Mouse (Mus musculus) forebrain, embryonic 12.5 days (tissue): ENCODE data around the gene Ssh2. TPM values are rescaled to one million over a fixed set of nuclear protein-coding genes. Genes with fewer than 3 reads are reported as not detected.
A peak's percentile ranks its signal among the peaks of the same experiment; 100 is the strongest.

ENCODE experiments used
- ATAC-seq: fragments of 200-750 bp; cut with Nextera tagmentation; 2 replicates; pipeline ENCODE4 v1.8.0; 2017; ENCODE audit warnings: moderate TSS enrichment; ENCODE audit not compliant: low FRiP score
- H3K27ac ChIP-seq: fragments of 300-500 bp; sonication (generic); 2 replicates; pipeline ENCODE4 v1.5.1; 2016; ENCODE audit warnings: mild to moderate bottlenecking
- H3K27me3 ChIP-seq: fragments of 300-500 bp; sonication (generic); 2 replicates; pipeline ENCODE4 v1.6.1; 2016; ENCODE audit warnings: mild to moderate bottlenecking
- H3K36me3 ChIP-seq: fragments of 300-500 bp; sonication (generic); replicated peaks from 2 replicates; pipeline ENCODE4 v1.6.1; 2016; ENCODE audit warnings: mild to moderate bottlenecking
- H3K4me1 ChIP-seq: fragments of 300-500 bp; sonication (generic); 2 replicates; pipeline ENCODE4 v1.6.1; 2016
- H3K4me2 ChIP-seq: fragments of 300-500 bp; sonication (generic); 2 replicates; pipeline ENCODE4 v1.6.1; 2016; ENCODE audit warnings: mild to moderate bottlenecking, moderate library complexity
- H3K4me3 ChIP-seq: fragments of 300-500 bp; sonication (generic); replicated peaks from 2 replicates; pipeline ENCODE4 v1.5.1; 2016; ENCODE audit warnings: mild to moderate bottlenecking
- H3K9ac ChIP-seq: fragments of 300-500 bp; sonication (generic); 2 replicates; pipeline ENCODE4 v1.6.1; 2016; ENCODE audit warnings: mild to moderate bottlenecking
- H3K9me3 ChIP-seq: fragments of 300-500 bp; sonication (generic); 2 replicates; pipeline ENCODE4 v1.6.1; 2016
- WGBS: fragments of 180-500 bp; shearing (Covaris S2); methylation state at CpG from one replicate; pipeline ENCODE4 v1.1.7; 2016; 5-methylcytosine and 5-hydroxymethylcytosine counted together
- polyA plus RNA-seq: library from polyadenylated mRNA; unstranded; fragments of >200 nt; fragmentation: Nextera tagmentation; extraction: Ambion mirVana; gene quantifications from 2 replicates; pipeline ENCODE4 v1.2.1, GENCODE M21; 2016

The Ssh2 gene
- polyA plus RNA-seq, 1 experiment from 2014 or later, result 19.4 TPM

DNA sequence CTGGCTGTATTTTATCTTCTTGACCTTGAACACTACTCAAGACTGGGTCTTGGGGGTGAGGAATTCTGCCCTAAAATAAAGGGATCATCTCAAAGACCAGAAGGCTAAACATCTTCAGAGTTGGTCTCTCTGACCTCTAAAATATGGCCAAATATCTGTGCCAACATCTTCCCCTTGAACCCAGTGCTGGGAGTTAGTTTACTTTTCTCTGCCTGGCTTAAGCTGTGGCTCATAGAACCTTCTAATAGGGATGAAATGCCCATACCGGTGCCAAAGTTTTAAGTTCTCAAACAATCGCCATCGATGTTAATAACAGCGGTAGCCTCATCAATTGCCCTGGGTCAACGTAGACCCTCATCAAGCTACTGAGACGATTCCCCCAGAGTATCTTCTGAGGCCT is 245.8 kb downstream of the Ssh2 start:
- WGBS, result 6% methylated on average over 6 of the region's 6 CpGs
- H3K36me3 ChIP-seq, result 0 out of 2 replicates have a peak, but pooled peaks cover 5% of the 10 kb centered on the region
- H3K27me3 ChIP-seq, result peaks cover 66% of the 10 kb centered on the region
- peaks cover 15% of the 10 kb centered on the region for H3K4me1 ChIP-seq
- no peak overlapping the region for H3K27ac ChIP-seq
- H3K9me3 ChIP-seq, result no peaks in the 10 kb centered on the region
- H3K4me2 ChIP-seq, result peak overlapping the region; percentile 100
- peak overlapping the region; percentile 61 for H3K9ac ChIP-seq
- no peak for ATAC-seq
- peak overlapping the region; percentile 51 for H3K4me3 ChIP-seq

- no peak within 1 kb of the TSS for H3K27ac ChIP-seq
- peak within 1 kb of the TSS; percentile 61 for H3K9ac ChIP-seq
- 0 out of 2 replicates have a peak, but pooled peaks cover 4% of the 10 kb centered on the region for H3K36me3 ChIP-seq
- H3K4me2 ChIP-seq, result peak within 1 kb of the TSS; percentile 100
- peak; percentile 74 for ATAC-seq
- peaks cover 15% of the 10 kb centered on the region for H3K4me1 ChIP-seq
- H3K27me3 ChIP-seq, result peaks cover 73% of the 10 kb centered on the region
- H3K4me3 ChIP-seq, result peak within 1 kb of the TSS; percentile 51
- H3K9me3 ChIP-seq, result no peaks in the 10 kb centered on the region
- under 1% methylated on average over 63 of the region's 73 CpGs for WGBS
Measured at GRCm38 (mm10) chr11:77462283-77463100, 246.4 kb downstream of the Ssh2 start, which contains the start of gene Coro6. Gene Coro6, plus strand, starts transcription at chr11:77462411.

DNA sequence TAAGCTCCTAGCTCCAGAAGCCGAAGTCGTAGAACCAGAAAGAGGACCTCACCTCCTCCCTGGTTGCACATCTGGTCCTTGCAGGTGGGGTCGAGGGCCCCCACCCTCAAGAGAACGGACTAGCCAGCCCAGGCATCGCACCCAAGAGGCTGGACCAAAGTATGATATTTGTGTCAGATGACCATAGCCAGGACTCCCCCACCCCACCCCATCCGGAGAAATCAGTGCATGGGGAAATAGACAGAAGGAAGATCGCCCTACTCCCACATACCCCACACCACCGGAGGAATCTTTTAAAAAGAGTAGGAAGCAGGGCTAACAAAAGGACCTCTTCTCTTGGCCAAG is 247.0 kb downstream of the Ssh2 start:
- Histone ChIP-seq H3K27me3 (peaks cover 78% of the 10 kb centered on the region), H3K9ac (no peak overlapping the region), H3K36me3 (no peaks in the 10 kb centered on the region), H3K9me3 (no peaks in the 10 kb centered on the region), H3K27ac (no peak overlapping the region), H3K4me1 (peaks cover 21% of the 10 kb centered on the region), H3K4me2 (peak overlapping the region; percentile 100), H3K4me3 (peak overlapping the region; percentile 51; the same call in 1 of the 2 replicates)
- 43% methylated on average over 8 of the region's 8 CpGs for whole genome bisulfite sequencing
- no peak for ATAC-seq

DNA sequence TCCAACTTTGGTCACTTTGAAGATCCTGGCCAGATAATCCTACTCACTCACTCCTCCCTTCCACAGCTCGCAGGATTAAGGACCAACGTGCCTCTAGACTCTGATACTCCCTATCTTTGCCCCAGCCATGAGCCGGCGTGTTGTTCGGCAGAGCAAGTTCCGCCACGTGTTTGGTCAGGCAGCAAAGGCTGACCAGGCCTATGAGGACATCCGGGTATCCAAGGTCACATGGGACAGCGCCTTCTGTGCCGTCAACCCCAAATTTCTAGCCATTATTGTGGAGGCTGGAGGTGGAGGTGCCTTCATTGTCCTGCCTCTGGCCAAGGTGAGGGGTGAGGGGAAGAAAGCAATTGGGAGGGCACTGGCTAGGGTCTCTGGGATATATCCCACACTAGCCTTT is 247.7 kb downstream of the Ssh2 start:
- H3K4me2 ChIP-seq, result no peak overlapping the region
- no peaks in the 10 kb centered on the region for H3K9me3 ChIP-seq
- no peak overlapping the region for H3K4me3 ChIP-seq
- no peak for ATAC-seq
- H3K27me3 ChIP-seq, result peaks cover 85% of the 10 kb centered on the region
- no peaks in the 10 kb centered on the region for H3K36me3 ChIP-seq
- no peak overlapping the region for H3K27ac ChIP-seq
- H3K4me1 ChIP-seq, result peaks cover 21% of the 10 kb centered on the region
- WGBS, result 71% methylated on average over 10 of the region's 10 CpGs
- no peak overlapping the region for H3K9ac ChIP-seq

GRCm38 (mm10) chr11:77464684-77465083 is 248.6 kb downstream of the Ssh2 start:
- peaks cover 89% of the 10 kb centered on the region for H3K27me3 ChIP-seq
- no peak overlapping the region for H3K4me3 ChIP-seq
- H3K4me1 ChIP-seq, result peaks cover 21% of the 10 kb centered on the region
- 64% methylated on average over 4 of the region's 4 CpGs for WGBS
- no peak overlapping the region for H3K9ac ChIP-seq
- H3K9me3 ChIP-seq, result no peaks in the 10 kb centered on the region
- no peak overlapping the region for H3K27ac ChIP-seq
- H3K4me2 ChIP-seq, result no peak overlapping the region
- no peaks in the 10 kb centered on the region for H3K36me3 ChIP-seq
- ATAC-seq, result no peak

- H3K27ac ChIP-seq, result no peak overlapping the region
- peaks cover 1% of the 10 kb centered on the region; the same call in 1 of the 2 replicates for H3K36me3 ChIP-seq
- peaks cover 89% of the 10 kb centered on the region for H3K27me3 ChIP-seq
- WGBS, result 61% methylated on average over 3 of the region's 3 CpGs
- peaks cover 21% of the 10 kb centered on the region for H3K4me1 ChIP-seq
- no peak overlapping the region for H3K4me2 ChIP-seq
- no peak overlapping the region for H3K9ac ChIP-seq
- H3K9me3 ChIP-seq, result no peaks in the 10 kb centered on the region
- ATAC-seq, result no peak
- H3K4me3 ChIP-seq, result no peak overlapping the region
Measured at GRCm38 (mm10) chr11:77465111-77465510, 249.0 kb downstream of the Ssh2 start.

DNA sequence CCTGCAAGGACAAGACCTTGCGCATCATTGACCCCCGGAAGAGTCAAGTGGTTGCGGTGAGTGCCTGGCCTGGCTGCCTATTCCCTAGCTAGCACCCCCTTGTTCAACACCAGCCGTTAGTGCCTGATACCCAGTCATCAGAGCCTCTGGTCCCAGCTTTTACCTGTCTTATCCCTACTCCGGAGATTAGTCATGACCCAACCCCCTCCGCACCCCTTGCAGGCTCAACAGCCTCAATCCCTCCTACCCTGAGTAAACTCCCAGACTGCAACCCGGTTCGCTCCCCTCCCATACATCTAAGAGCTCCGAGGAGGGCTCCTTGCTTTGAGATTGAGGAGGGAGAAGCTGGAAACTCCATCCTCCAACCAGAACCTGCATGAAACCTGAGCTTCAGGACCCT is 250.5 kb downstream of the Ssh2 start:
- ATAC-seq, result no peak
- no peak overlapping the region for H3K27ac ChIP-seq
- peaks cover 21% of the 10 kb centered on the region for H3K4me1 ChIP-seq
- H3K27me3 ChIP-seq, result peaks cover 79% of the 10 kb centered on the region
- H3K4me3 ChIP-seq, result no peak overlapping the region
- 34% methylated on average over 9 of the region's 9 CpGs for WGBS
- no peak overlapping the region for H3K4me2 ChIP-seq
- H3K9me3 ChIP-seq, result no peaks in the 10 kb centered on the region
- H3K36me3 ChIP-seq, result peaks cover 16% of the 10 kb centered on the region
- no peak overlapping the region for H3K9ac ChIP-seq

- H3K4me1 ChIP-seq, result peaks cover 15% of the 10 kb centered on the region
- no peak overlapping the region for H3K9ac ChIP-seq
- no peak overlapping the region for H3K27ac ChIP-seq
- H3K27me3 ChIP-seq, result peaks cover 73% of the 10 kb centered on the region
- no peak overlapping the region for H3K4me3 ChIP-seq
- no peaks in the 10 kb centered on the region for H3K9me3 ChIP-seq
- WGBS, result 5% methylated on average over 25 of the region's 25 CpGs
- ATAC-seq, result no peak; the same call in 1 of the 2 replicates
- peaks cover 22% of the 10 kb centered on the region for H3K36me3 ChIP-seq
- H3K4me2 ChIP-seq, result no peak overlapping the region; the same call in 1 of the 2 replicates
Measured at GRCm38 (mm10) chr11:77467157-77467556, 251.1 kb downstream of the Ssh2 start.

DNA sequence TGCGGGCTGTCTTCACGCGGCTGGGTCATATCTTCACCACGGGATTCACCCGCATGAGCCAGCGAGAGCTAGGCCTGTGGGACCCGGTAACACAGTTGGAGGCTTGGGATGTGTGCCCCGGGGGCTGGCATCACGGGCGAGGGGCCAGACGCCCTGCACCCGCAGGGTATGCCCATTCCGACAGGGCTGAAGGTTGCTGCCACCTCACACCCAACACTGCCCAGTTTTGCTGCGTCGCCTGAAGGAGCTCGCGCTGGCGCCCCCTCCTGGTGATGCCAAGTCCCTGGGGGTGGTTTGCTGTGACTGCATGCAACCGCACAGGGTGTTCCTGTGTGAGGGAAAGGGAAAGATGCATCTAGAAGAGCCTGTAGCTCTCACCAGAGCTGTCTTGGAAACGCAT is 251.7 kb downstream of the Ssh2 start:
- H3K4me1 ChIP-seq, result peaks cover 9% of the 10 kb centered on the region
- 10% methylated on average over 20 of the region's 20 CpGs for WGBS
- H3K27me3 ChIP-seq, result peaks cover 67% of the 10 kb centered on the region
- no peak for ATAC-seq
- H3K27ac ChIP-seq, result no peak overlapping the region
- H3K4me2 ChIP-seq, result peak overlapping the region; percentile 31
- H3K36me3 ChIP-seq, result peaks cover 28% of the 10 kb centered on the region
- H3K4me3 ChIP-seq, result no peak overlapping the region
- H3K9me3 ChIP-seq, result no peaks in the 10 kb centered on the region
- H3K9ac ChIP-seq, result no peak overlapping the region

- no peaks in the 10 kb centered on the region for H3K9me3 ChIP-seq
- no peak overlapping the region for H3K27ac ChIP-seq
- ATAC-seq, result no peak
- H3K36me3 ChIP-seq, result peaks cover 34% of the 10 kb centered on the region
- H3K4me3 ChIP-seq, result no peak overlapping the region
- no peak overlapping the region for H3K9ac ChIP-seq
- 86% methylated on average over 9 of the region's 9 CpGs for WGBS
- peaks cover 61% of the 10 kb centered on the region for H3K27me3 ChIP-seq
- peaks cover 6% of the 10 kb centered on the region; the same call in 1 of the 2 replicates for H3K4me1 ChIP-seq
- no peak overlapping the region for H3K4me2 ChIP-seq
Measured at GRCm38 (mm10) chr11:77468397-77468796, 252.3 kb downstream of the Ssh2 start.

GRCm38 (mm10) chr11:77471407-77471806 is 255.3 kb downstream of the Ssh2 start:
- Histone ChIP-seq H3K9ac (no peak overlapping the region), H3K4me1 (peaks cover 6% of the 10 kb centered on the region; the same call in 1 of the 2 replicates), H3K4me2 (no peak overlapping the region), H3K27ac (no peak overlapping the region), H3K4me3 (no peak overlapping the region), H3K36me3 (peaks cover 54% of the 10 kb centered on the region), H3K27me3 (peaks cover 31% of the 10 kb centered on the region), H3K9me3 (no peaks in the 10 kb centered on the region)
- no peak for ATAC-seq
- WGBS, result 75% methylated on average over 26 of the region's 29 CpGs

DNA sequence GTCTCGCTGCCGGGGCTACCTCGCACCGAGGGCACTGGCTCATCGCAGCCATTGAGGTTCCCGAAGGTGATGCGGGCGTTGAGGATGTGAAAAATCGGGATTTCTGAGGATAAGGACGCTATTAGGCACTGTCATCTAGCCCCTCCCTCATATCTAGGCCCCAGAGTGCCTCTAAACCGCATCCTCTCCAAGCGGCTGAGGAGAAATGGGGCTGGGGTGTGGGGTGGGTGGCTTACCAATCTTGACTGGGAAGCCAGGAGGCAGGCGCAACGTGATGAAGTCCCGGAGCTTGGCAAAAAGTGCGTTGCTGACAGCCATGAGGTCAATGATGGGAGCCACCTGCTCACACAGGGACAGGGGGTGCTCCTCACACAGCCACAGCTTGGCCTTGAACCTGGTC is 256.7 kb downstream of the Ssh2 start:
- ATAC-seq, result no peak
- Histone ChIP-seq H3K9me3 (no peaks in the 10 kb centered on the region), H3K36me3 (peaks cover 57% of the 10 kb centered on the region), H3K27me3 (peaks cover 18% of the 10 kb centered on the region), H3K4me2 (no peak overlapping the region), H3K27ac (no peak overlapping the region), H3K9ac (no peak overlapping the region), H3K4me1 (peaks cover 3% of the 10 kb centered on the region; the same call in 1 of the 2 replicates), H3K4me3 (no peak overlapping the region)
- WGBS, result 91% methylated on average over 16 of the region's 16 CpGs

DNA sequence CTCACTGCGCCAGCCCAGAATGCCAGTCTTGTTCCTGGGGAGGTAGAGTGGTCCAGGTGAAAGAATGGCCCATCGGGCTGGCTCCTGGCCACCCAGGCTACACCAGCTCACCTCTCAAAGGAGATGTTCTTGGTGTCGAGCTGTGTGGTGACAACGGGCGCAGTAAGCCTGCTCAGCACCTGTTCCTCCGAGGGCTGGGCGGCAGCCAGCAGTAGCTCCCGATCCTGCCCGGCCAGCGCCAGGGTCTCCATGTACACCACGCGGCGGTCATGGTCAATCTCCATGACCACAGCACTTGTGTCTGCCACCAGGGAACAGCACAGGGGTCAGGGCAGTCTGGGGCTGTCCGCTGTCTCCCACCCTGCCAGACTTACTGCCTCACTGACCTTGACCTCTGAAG is 260.1 kb downstream of the Ssh2 start:
- Histone ChIP-seq H3K9ac (no peak overlapping the region), H3K4me1 (0 out of 2 replicates have a peak, but pooled peaks cover 4% of the 10 kb centered on the region), H3K4me2 (no peak overlapping the region), H3K36me3 (peaks cover 44% of the 10 kb centered on the region), H3K27ac (no peak overlapping the region), H3K27me3 (no peaks in the 10 kb centered on the region), H3K9me3 (no peaks in the 10 kb centered on the region), H3K4me3 (no peak overlapping the region)
- 95% methylated on average over 14 of the region's 14 CpGs for WGBS
- ATAC-seq, result no peak
